Mouse (Mus musculus) limb, embryonic 15.5 days (tissue): Measurements from ENCODE around the gene Ankfn1. TPM values are rescaled to one million over a fixed set of nuclear protein-coding genes. Genes with fewer than 3 reads are reported as not detected.

Source experiments
- ATAC-seq: fragments of 200-750 bp; cut with Nextera tagmentation; 2 replicates; pipeline ENCODE4 v1.8.0; 2017; ENCODE audit warnings: low read depth, moderate TSS enrichment; ENCODE audit not compliant: insufficient number of reproducible peaks, low FRiP score, low TSS enrichment
- H3K27ac ChIP-seq: fragments of 300-500 bp; sonication (generic); 2 replicates; pipeline ENCODE4 v1.5.1; 2015; ENCODE audit warnings: moderate library complexity, mild to moderate bottlenecking, inconsistent platforms
- H3K27me3 ChIP-seq: fragments of 300-500 bp; sonication (generic); 2 replicates; pipeline ENCODE4 v1.6.1; 2015; ENCODE audit warnings: inconsistent platforms
- H3K36me3 ChIP-seq: fragments of 300-500 bp; sonication (generic); 2 replicates; pipeline ENCODE4 v1.6.1; 2015; ENCODE audit warnings: inconsistent platforms
- H3K4me1 ChIP-seq: fragments of 300-500 bp; sonication (generic); 2 replicates; pipeline ENCODE4 v1.6.1; 2015; ENCODE audit warnings: inconsistent platforms
- H3K4me2 ChIP-seq: fragments of 300-500 bp; sonication (generic); 2 replicates; pipeline ENCODE4 v1.6.1; 2015; ENCODE audit warnings: mild to moderate bottlenecking, inconsistent platforms
- H3K4me3 ChIP-seq: fragments of 300-500 bp; sonication (generic); 2 replicates; pipeline ENCODE4 v1.5.1; 2015; ENCODE audit warnings: mild to moderate bottlenecking, inconsistent platforms
- H3K9ac ChIP-seq: fragments of 300-500 bp; sonication (generic); 2 replicates; pipeline ENCODE4 v1.6.1; 2015; ENCODE audit warnings: inconsistent platforms
- H3K9me3 ChIP-seq: fragments of 300-500 bp; sonication (generic); 2 replicates; pipeline ENCODE4 v1.6.1; 2016; ENCODE audit warnings: inconsistent platforms
- WGBS: fragments of 180-500 bp; shearing (Covaris S2); methylation state at CpG from one replicate; pipeline ENCODE4 v1.1.7; 2015; 5-methylcytosine and 5-hydroxymethylcytosine counted together
- polyA plus RNA-seq: library from polyadenylated mRNA; unstranded; fragments of >200 nt; fragmentation: Nextera tagmentation; extraction: Ambion mirVana; gene quantifications from 2 replicates; pipeline ENCODE4 v1.2.1, GENCODE M21; 2015

Gene Ankfn1
- polyA plus RNA-seq, 1 experiment from 2014 or later: 0.50 TPM

DNA sequence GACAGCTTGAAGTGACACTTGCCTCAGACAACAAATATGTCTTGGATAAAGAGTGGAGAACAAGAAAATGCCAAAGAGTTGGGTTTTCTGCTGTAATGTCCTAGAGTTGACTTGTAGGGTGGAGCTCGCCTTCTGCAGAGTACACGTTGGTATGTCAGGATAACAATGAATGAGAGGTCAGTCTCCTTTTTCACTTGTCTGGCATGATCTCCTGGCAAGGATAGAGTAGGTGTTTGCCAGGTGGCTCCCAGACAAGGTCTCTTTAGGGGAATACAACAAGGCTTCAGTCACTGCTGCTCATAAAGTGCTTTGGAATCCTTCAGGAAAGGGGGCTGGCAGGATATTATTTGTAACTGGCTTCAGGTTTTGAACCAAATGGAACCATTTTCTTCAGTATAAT, 388.6 kb downstream of the Ankfn1 start:
- H3K4me1 ChIP-seq: peaks cover 3% of the 10 kb centered on the region; the same call in 1 of the 2 replicates
- no peak overlapping the region for H3K9ac ChIP-seq
- no peak overlapping the region for H3K4me3 ChIP-seq
- no peak overlapping the region for H3K27ac ChIP-seq
- H3K36me3 ChIP-seq: no peaks in the 10 kb centered on the region
- no peak for ATAC-seq
- no peak overlapping the region for H3K4me2 ChIP-seq
- no peaks in the 10 kb centered on the region for H3K27me3 ChIP-seq
- 63% methylated on average over 2 of the region's 2 CpGs for WGBS
- no peaks in the 10 kb centered on the region for H3K9me3 ChIP-seq

DNA sequence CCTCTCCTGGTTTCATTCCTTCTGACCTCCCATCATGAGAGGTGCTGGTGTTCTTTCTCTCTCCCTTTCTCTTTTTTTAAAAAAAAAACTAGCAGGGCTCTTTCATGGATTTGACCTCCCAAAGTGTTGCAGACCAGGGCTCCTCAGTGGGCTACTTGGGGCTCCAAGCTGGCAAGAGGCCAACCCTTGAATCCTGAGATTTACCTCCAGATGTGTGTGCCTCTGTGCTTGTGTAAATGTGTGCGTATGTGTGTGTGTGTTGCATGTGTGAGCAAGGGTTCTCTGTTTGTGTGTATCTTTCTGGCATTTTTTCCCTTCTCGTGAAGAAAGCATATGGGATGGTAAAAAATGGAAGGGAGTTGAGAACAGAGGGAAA, 394.8 kb downstream of the Ankfn1 start:
- 34% methylated on average over 2 of the region's 2 CpGs for WGBS
- no peaks in the 10 kb centered on the region for H3K36me3 ChIP-seq
- 0 out of 2 replicates have a peak, but pooled peaks have one; percentile 24 for ATAC-seq
- no peaks in the 10 kb centered on the region for H3K27me3 ChIP-seq
- no peak overlapping the region for H3K9ac ChIP-seq
- H3K4me2 ChIP-seq: no peak overlapping the region
- no peak overlapping the region for H3K4me3 ChIP-seq
- peaks cover 19% of the 10 kb centered on the region for H3K4me1 ChIP-seq
- no peaks in the 10 kb centered on the region for H3K9me3 ChIP-seq
- H3K27ac ChIP-seq: peak overlapping the region; percentile 61

DNA sequence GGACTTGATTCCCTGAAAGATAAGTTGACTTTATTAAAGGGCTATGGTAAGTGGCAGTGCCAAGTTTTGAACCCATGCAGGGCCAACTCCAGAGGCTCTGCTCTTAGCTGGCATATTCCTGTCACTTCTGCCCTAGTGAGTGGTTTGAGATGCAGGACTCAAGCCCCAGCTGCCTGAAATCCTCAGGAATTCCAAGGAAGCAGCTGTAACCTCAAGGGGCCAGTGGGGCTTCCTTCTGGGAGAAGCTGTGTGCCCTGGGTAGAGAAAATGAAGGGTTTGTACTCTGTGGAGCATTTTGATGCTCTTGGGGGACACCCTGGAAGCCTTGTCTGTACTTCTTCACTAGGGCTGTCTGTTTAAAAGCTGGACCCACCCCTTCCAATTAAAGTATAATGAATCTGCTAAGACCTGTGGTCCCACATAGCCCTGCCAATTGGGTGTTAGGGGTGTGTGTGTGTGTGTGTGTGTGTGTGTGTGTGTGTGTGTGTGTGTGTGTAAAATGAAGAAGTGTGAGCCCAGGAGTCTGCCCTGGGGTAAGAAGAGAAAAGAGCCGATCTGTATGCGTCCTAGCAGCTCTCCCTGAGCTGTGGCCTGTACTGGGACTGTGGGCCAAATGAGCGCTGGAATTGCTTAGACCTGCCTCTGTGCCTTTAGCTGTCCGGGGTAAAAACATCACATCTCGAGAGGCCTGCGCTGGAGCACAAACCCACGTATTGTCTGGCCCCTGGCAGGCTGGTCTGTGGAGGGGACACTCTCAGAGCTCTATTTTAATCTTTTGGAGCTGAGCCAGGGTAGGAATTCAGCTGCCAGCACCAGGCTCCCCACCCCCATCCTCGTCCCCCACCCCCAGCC, 395.4 kb downstream of the Ankfn1 start:
- Histone ChIP-seq H3K4me1 (peaks cover 19% of the 10 kb centered on the region), H3K27ac (peak overlapping the region; percentile 61; the same call in 1 of the 2 replicates), H3K9ac (no peak overlapping the region), H3K27me3 (no peaks in the 10 kb centered on the region), H3K36me3 (no peaks in the 10 kb centered on the region), H3K9me3 (no peaks in the 10 kb centered on the region), H3K4me2 (no peak overlapping the region), H3K4me3 (no peak overlapping the region)
- WGBS: 13% methylated on average over 8 of the region's 8 CpGs
- ATAC-seq: peak; percentile 52; the same call in 1 of the 2 replicates

DNA sequence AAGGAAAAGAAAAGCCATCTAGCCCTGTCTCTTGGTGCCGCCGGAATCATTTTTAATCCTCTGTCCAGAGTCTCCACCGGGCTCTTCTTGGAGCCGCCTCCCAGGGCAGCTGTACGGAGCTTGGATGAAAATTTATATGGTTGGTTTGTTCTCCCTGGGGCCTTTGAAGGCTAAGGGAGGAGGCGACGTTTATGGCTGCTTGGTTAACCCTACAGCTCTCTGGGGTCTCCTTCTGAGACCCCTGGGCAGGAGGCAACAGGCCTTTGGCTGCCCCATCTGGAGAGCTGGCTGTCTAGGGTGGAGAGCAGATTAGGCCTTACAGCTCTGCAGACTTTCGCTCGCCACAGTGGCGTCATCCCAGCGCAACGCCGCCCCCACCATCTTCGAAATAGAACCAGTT, 406.5 kb downstream of the Ankfn1 start:
- Histone ChIP-seq H3K4me1 (peaks cover 11% of the 10 kb centered on the region), H3K9me3 (no peaks in the 10 kb centered on the region), H3K9ac (no peak overlapping the region), H3K27ac (no peak overlapping the region), H3K36me3 (no peaks in the 10 kb centered on the region), H3K27me3 (0 out of 2 replicates have a peak, but pooled peaks cover 3% of the 10 kb centered on the region), H3K4me3 (no peak overlapping the region), H3K4me2 (no peak overlapping the region)
- ATAC-seq: no peak
- 60% methylated on average over 14 of the region's 14 CpGs for WGBS

DNA sequence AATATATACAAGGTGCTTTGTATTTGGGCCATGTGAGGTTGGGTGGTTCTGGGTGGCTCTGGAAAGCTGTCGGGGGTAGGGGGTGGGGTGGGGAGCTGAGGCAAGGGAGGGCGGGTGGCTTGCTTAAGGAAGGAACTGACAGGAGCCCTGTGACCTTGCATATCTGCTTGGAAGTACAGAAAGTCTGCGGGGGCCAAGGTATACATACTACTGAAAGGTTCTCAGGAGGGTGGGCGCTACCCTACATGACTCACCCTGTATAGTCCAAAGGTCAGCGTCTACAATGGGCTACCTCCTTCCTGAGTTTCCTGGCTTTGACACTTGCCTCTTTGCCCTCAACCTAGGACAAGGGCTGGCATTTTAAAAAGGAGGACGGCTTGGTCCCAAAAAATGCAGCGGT, 407.1 kb downstream of the Ankfn1 start:
- no peak overlapping the region for H3K9ac ChIP-seq
- 84% methylated on average over 7 of the region's 7 CpGs for WGBS
- H3K4me2 ChIP-seq: no peak overlapping the region
- H3K4me3 ChIP-seq: no peak overlapping the region
- no peak overlapping the region for H3K27ac ChIP-seq
- 0 out of 2 replicates have a peak, but pooled peaks cover 3% of the 10 kb centered on the region for H3K27me3 ChIP-seq
- H3K9me3 ChIP-seq: no peaks in the 10 kb centered on the region
- H3K36me3 ChIP-seq: no peaks in the 10 kb centered on the region
- no peak for ATAC-seq
- peaks cover 11% of the 10 kb centered on the region for H3K4me1 ChIP-seq

DNA sequence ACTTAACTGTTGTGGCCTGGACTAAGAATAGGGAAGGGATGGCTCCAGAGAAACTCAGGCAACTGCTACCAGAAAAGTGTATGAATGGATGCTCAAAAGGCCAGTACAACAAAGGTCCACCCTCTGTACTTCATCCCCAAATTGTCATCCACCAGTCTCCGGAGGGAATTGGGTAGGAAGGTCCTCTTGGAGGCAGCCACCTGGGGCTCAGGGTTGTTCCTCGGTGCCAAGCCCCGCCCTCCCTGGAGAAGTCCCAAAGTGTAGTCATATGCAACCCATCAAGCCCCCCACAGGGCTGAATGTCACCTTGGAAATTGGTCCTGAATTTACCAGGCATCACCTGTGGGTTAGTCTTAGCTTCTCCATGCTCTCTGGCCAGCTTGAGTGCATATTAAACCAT, 413.5 kb downstream of the Ankfn1 start:
- Histone ChIP-seq H3K9me3 (no peaks in the 10 kb centered on the region), H3K36me3 (no peaks in the 10 kb centered on the region), H3K27ac (no peak overlapping the region), H3K4me3 (no peak overlapping the region), H3K4me2 (no peak overlapping the region), H3K9ac (no peak overlapping the region), H3K4me1 (no peaks in the 10 kb centered on the region), H3K27me3 (0 out of 2 replicates have a peak, but pooled peaks cover 3% of the 10 kb centered on the region)
- no peak for ATAC-seq
- 71% methylated on average over 3 of the region's 3 CpGs for WGBS

DNA sequence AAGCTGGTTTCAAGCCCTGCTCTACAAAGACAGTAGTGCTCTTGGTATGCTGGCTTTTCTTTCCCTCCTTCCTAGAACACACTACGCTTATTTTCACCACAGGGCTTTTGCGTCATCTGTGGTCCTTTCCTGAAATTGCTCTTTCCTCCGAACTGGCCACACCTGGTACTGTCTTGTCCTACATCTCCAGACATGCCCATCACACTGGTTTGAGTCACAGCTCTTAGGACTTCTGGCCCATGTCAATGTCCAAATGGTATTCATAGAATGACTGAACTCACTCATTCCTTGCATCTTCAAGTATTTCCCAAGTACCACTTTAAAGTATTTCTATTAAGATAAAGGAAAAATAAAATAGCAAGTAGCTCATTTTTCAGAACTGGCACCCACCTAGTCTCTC, 416.6 kb downstream of the Ankfn1 start:
- 80% methylated on average over 3 of the region's 3 CpGs for WGBS

DNA sequence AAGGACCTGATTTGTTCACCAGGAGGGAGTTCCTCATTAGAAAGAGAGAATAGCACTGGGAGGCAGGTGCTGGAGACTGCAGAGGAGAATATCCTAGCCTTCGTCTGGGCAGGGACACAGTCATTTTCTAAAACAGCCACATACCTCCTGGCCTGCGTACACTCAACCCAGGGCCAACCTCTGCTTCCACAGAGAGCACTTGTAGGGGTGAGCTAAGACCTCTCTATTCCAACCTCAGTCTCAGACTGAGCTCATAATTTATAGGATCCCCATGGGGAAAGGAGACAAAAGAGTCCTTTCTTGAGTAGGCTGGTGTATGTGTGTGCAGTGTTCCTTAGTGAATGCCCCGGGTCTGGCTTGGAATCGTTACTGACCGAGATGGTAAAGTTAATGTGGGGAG, 418.9 kb downstream of the Ankfn1 start:
- Histone ChIP-seq H3K36me3 (no peaks in the 10 kb centered on the region), H3K4me2 (no peak overlapping the region), H3K9me3 (no peaks in the 10 kb centered on the region), H3K4me1 (peaks cover 10% of the 10 kb centered on the region; the same call in 1 of the 2 replicates), H3K9ac (no peak overlapping the region), H3K27ac (no peak overlapping the region), H3K4me3 (no peak overlapping the region), H3K27me3 (no peaks in the 10 kb centered on the region)
- 63% methylated on average over 5 of the region's 5 CpGs for WGBS
- 0 out of 2 replicates have a peak, but pooled peaks have one; percentile 19 for ATAC-seq

More for the DNA sequence above, 416.6 kb downstream of the Ankfn1 start:
- Histone ChIP-seq H3K4me2 (no peak overlapping the region), H3K9me3 (no peaks in the 10 kb centered on the region), H3K4me3 (no peak overlapping the region), H3K27me3 (no peaks in the 10 kb centered on the region), H3K9ac (no peak overlapping the region), H3K36me3 (no peaks in the 10 kb centered on the region), H3K4me1 (peaks cover 5% of the 10 kb centered on the region; the same call in 1 of the 2 replicates), H3K27ac (no peak overlapping the region)
- ATAC-seq: no peak

DNA sequence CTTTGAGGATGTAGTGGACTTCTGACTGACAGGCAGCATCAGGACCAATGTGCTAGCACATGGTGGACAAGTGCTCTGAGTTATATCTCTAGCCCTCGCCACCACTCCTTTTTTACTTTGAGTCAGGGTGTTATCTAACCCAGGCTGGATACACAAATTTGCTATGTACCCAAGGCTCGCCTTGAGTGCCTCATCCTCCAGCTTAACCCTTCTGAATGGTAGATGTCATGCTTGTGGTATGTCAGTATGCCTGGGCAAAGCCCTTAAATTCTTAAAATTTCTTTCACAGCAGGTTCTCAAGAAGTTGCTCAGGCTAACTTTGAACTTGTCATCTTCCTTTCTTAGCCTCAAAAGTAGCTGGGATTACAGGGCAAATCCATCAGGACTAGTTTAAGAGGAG, 421.0 kb downstream of the Ankfn1 start:
- H3K9me3 ChIP-seq: no peaks in the 10 kb centered on the region
- 64% methylated on average over 2 of the region's 2 CpGs for WGBS
- H3K4me2 ChIP-seq: no peak overlapping the region
- H3K27ac ChIP-seq: no peak overlapping the region
- H3K4me1 ChIP-seq: peaks cover 10% of the 10 kb centered on the region; the same call in 1 of the 2 replicates
- ATAC-seq: no peak
- no peaks in the 10 kb centered on the region for H3K27me3 ChIP-seq
- no peak overlapping the region for H3K9ac ChIP-seq
- no peak overlapping the region for H3K4me3 ChIP-seq
- H3K36me3 ChIP-seq: no peaks in the 10 kb centered on the region

DNA sequence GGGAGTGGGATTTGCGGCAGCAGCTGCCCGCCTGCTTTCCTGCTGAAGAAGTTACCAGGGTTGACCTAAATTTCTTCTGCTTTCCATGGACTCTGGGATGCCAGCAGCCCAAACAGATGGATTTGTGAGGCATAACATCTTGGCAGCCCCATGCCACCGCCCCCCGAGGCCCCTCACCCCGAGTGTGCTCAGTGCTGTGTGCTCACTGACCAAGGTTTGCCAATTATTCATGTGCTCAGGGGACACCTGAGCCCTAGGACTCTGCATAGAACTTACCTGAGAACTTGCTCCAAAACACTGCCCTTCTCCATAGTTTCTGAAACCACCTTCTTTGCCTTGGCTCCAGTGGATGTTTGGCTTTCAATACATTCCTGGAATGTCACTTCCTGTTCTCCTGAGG, 421.4 kb downstream of the Ankfn1 start:
- no peak overlapping the region for H3K9ac ChIP-seq
- no peaks in the 10 kb centered on the region for H3K36me3 ChIP-seq
- 0 out of 2 replicates have a peak, but pooled peaks have one; percentile 52 for ATAC-seq
- H3K9me3 ChIP-seq: no peaks in the 10 kb centered on the region
- no peaks in the 10 kb centered on the region for H3K27me3 ChIP-seq
- WGBS: 37% methylated on average over 5 of the region's 5 CpGs
- H3K4me3 ChIP-seq: no peak overlapping the region
- H3K4me1 ChIP-seq: peaks cover 10% of the 10 kb centered on the region; the same call in 1 of the 2 replicates
- no peak overlapping the region for H3K4me2 ChIP-seq
- H3K27ac ChIP-seq: peak overlapping the region; percentile 7; the same call in 1 of the 2 replicates

DNA sequence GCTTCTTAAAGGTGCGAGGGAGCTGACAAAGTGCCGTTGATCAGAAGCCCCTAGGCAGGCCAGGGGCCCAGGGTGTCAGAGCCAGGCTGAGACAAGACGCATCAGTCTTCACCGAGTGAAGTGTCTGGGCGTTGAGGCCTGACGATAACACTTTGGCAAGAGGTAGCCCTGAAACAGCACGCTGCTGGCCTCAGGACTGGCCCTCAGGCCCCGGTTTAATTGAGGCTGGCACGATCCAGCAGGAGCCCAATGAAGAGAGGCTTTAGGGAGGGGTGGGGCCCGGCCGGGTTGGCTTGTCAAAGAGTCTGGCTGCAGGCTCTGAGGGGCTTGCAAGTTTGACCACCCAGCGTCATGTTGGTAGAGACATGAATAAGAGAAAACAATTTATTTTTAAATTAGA, 437.2 kb downstream of the Ankfn1 start:
- no peak overlapping the region for H3K4me2 ChIP-seq
- no peaks in the 10 kb centered on the region for H3K36me3 ChIP-seq
- peaks cover 9% of the 10 kb centered on the region for H3K4me1 ChIP-seq
- no peaks in the 10 kb centered on the region for H3K9me3 ChIP-seq
- H3K4me3 ChIP-seq: no peak overlapping the region
- peak overlapping the region; percentile 35; the same call in 1 of the 2 replicates for H3K27ac ChIP-seq
- WGBS: 22% methylated on average over 12 of the region's 12 CpGs
- H3K27me3 ChIP-seq: no peaks in the 10 kb centered on the region
- no peak overlapping the region for H3K9ac ChIP-seq
- no peak for ATAC-seq
